20 mouse cellular contexts compared by ENCODE assay signal in genomic region chr16:45762859-45763505, GRCm38 (mm10). TPM values are rescaled to one million over a fixed set of nuclear protein-coding genes. Genes with fewer than 3 reads are reported as not detected.
A peak's percentile ranks its signal among the peaks of the same experiment; 100 is the strongest.
DNase-seq lines count a peak whose midpoint lies in the region; ATAC-seq lines count a peak whose summit lies in the region.
"Had no signal": no experiment of that assay in that cellular context is flagged by ENCODE, and none has a peak within 500 bp of the region (broad histone marks: within the 10 kb centered on the region; RNA-seq: fewer than 3 reads in every experiment).

No protein-coding gene starts in this region.

- H3K4me1 ChIP-seq in heart, embryonic 12.5 days (replicated peaks) = peaks cover 19% of the 10 kb centered on the region
- H3K4me1 ChIP-seq: liver, embryonic 13.5 days had no signal

- H3K36me3 ChIP-seq in heart, embryonic 12.5 days = peaks cover 61% of the 10 kb centered on the region
- H3K36me3 ChIP-seq: forebrain, embryonic 15.5 days; liver, embryonic 13.5 days had no signal

- ATAC-seq in heart, embryonic 12.5 days (ENCODE audit: insufficient number of reproducible peaks, low FRiP score) = no peak
- ATAC-seq: forebrain, embryonic 15.5 days had no signal

- H3K27ac ChIP-seq in heart, embryonic 12.5 days (ENCODE audit: poor library complexity, severe bottlenecking) = 0 out of 2 replicates have a peak overlapping the region, but pooled peaks have one; percentile 51
- H3K27ac ChIP-seq: forebrain, embryonic 15.5 days; gastrocnemius, adult 2 months; liver, embryonic 13.5 days had no signal

- no peak overlapping the region for H3K4me2 ChIP-seq in heart, embryonic 12.5 days
- H3K4me2 ChIP-seq: forebrain, embryonic 15.5 days; liver, embryonic 13.5 days had no signal

- no peaks in the 10 kb centered on the region for H3K9me3 ChIP-seq in heart, embryonic 12.5 days (replicated peaks)
- H3K9me3 ChIP-seq: forebrain, embryonic 15.5 days; liver, embryonic 13.5 days had no signal

- no peak overlapping the region for H3K4me3 ChIP-seq in heart, embryonic 12.5 days
- H3K4me3 ChIP-seq: forebrain, embryonic 15.5 days; gastrocnemius, adult 2 months; liver, embryonic 13.5 days had no signal

- no peaks in the 10 kb centered on the region for H3K27me3 ChIP-seq in heart, embryonic 12.5 days (replicated peaks)
- H3K27me3 ChIP-seq: forebrain, embryonic 15.5 days; liver, embryonic 13.5 days had no signal

- DNase-seq in heart, postnatal 25 days (ENCODE audit: low spot score) = no peak
- DNase-seq in NIH3T3 (ENCODE audit: low read depth) = peak; percentile 67
- DNase-seq in forelimb bud, embryonic 11.5 days (ENCODE audit: low read depth, low spot score) = peak; percentile 70
- peak; percentile 26 for DNase-seq in lung, postnatal 14 days
- no peak for DNase-seq in kidney, postnatal 14 days
- no peak for DNase-seq in c-Kit-positive CD71-positive TER-119-positive erythroid progenitor cells, embryonic 14.5 days (ENCODE audit: low spot score)
- DNase-seq in gastrocnemius, postnatal 25 days = no peak
- DNase-seq: adrenal gland, postnatal 14 days; B cell, adult 2 months; cerebellum, adult 8-10 months; gastrocnemius, adult 2 months; kidney, adult 2 months; kidney, postnatal 36 days; liver, embryonic 13.5 days; midbrain, embryonic 14.5 days; retina, postnatal 1 day had no signal

- 53% methylated on average over 13 of the region's 13 CpGs for WGBS in heart, embryonic 12.5 days

- intact Hi-C loops in heart, postnatal 25 days (cut with DNase I) = loop anchor here (5.0 kb wide), 2 partner anchors 34 to 69 kb away; no protein-coding TSS in a partner anchor

- no peak overlapping the region for H3K9ac ChIP-seq in heart, embryonic 12.5 days
- H3K9ac ChIP-seq: forebrain, embryonic 15.5 days; liver, embryonic 13.5 days had no signal

RNA-seq across cellular contexts. Expression of gene Abhd10, which starts 20.2 kb away (rescaled TPM):
- polyA plus RNA-seq in heart, embryonic 12.5 days (2016; fragmentation: Nextera tagmentation; extraction: Ambion mirVana) = 29.1 and 31.1 TPM in 2 replicates
- total RNA-seq in heart, postnatal 25 days (2021) = 10 to 100 TPM; 16.0 to 18.6 TPM
- total RNA-seq in gastrocnemius, postnatal 25 days (2021) = 10 to 100 TPM; 10.5 to 13.5 TPM

RNA-seq across cellular contexts. Expression of gene Tagln3, which starts 38.6 kb away (rescaled TPM):
- polyA plus RNA-seq in heart, embryonic 12.5 days (2016; fragmentation: Nextera tagmentation; extraction: Ambion mirVana) = 10.0 and 10.2 TPM in 2 replicates
- total RNA-seq in heart, postnatal 25 days (2021) = under 1 TPM; 0.60 to 0.61 TPM
- total RNA-seq in gastrocnemius, postnatal 25 days (2021) = under 1 TPM; 0.28 to 0.56 TPM
- total RNA-seq: hematopoietic stem cell, adult 5-6 weeks had no signal
- polyA plus RNA-seq: activated CD4-positive, CD25-positive, alpha-beta regulatory T cell, adult 4 months had no signal

Comparison
In these comparisons a context has a peak if more than half of its experiments do, and no peak if none do; other contexts are left out.
1. DNase-seq: peak in NIH3T3 (single experiment), forelimb bud, embryonic 11.5 days (single experiment) and lung, postnatal 14 days (single experiment); none in heart, postnatal 25 days (single experiment), kidney, postnatal 14 days (single experiment), c-Kit-positive CD71-positive TER-119-positive erythroid progenitor cells, embryonic 14.5 days (single experiment) and gastrocnemius, postnatal 25 days (single experiment).